Mouse (Mus musculus): ENCODE measurements around the gene Nanos1.

The Nanos1 gene

DNA sequence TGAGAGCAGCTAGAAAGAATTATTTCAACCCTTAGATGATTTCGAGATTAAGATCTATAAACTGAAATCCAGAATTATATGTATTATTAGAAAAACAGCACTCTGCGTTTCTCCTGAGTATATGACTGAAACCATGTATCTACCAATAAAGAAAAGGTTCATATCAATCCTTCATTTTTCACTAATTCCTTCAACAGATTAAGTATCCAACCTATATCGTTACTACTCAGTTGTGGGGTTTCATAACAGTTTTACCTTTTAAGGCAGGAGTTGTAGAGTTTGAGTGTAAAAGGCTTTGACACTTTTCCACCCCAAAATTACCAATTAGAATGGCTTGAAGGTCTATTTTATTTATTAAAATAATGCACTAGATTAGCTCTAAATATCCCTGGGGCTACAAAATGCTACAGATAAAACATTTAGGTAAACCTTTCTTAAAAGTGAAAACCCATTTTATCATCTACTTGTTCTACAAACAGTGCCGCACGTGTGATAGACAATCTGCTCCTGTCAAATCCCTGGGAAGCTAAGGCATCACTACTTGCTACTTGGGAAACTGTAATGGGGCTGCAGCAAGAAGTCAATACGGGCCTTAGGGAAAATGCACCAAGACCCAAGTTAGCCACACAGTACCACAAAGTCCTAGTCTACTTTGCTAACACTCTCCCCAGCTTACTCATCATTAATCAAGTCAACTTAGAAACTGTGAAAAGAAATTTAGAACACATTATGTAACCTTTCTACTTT, 32.6 kb downstream of the Nanos1 start:
- no peak for DNase-seq (ENCODE audit: extremely low spot score, low spot score)

- no peak for DNase-seq (ENCODE audit: extremely low spot score, low spot score)
These were observed 33.7 kb downstream of the Nanos1 start for GRCm38 (mm10) chr19:60789452-60789851.

- DNase-seq (ENCODE audit: extremely low spot score, low spot score) = peak; percentile 69
These were observed 34.2 kb downstream of the Nanos1 start for GRCm38 (mm10) chr19:60789919-60790506.

DNA sequence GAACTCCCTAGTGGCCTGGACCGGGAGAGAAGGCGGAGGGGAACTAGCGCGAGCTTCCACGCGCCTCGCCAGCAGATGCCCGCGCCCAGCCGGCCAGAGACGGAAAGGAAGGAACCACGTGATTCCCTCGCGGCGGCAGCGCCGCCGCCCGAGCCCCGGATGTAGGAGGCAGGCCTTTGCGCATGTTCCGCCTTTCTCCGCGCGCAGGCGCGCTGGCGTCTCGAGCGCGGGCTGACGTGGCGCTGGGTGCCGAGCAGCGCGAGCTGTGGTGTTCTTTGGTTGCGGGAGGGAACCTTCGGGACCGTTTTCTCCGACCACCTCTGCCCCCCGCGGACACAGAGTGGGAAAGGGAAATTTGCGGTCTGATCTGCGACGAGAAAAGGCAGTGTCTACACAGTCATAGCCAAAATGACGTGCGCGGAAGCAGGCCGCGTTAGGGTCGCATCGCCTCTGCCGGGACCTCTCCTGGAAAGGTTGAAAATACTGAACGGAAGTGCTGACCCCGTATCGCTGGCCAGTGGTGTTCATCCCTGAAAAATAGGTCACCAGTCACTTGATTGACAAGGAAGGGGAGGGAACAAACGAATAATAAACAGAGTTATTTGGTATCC, 34.9 kb downstream of the Nanos1 start, which contains the start of gene Eif3a:
Gene Eif3a, minus strand, starts transcription at position 108 of the 611 bp plus-strand sequence.
- peak; percentile 96 for DNase-seq (ENCODE audit: extremely low spot score, low spot score)

DNA sequence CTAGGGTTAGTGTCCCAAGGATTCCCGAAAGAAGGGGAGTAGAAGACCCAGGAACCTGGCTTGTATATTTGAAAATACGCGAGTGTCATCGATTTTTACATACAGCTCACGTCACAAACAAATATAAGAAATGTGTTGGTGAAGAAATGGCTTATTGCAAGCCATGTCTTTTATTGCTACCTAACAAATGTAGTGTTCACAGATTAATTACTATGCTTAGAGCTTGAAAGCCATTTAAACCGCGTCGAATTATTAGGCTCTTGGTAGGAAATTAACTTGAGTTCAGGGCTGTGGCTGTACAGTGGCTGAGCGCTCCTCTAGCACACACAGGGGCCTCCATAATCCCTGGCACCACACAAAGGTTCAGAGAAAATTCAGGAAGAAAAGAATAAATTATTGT, 35.4 kb downstream of the Nanos1 start:
- DNase-seq (ENCODE audit: extremely low spot score, low spot score) = no peak

- no peak for DNase-seq (ENCODE audit: extremely low spot score, low spot score)
These were observed 37.5 kb downstream of the Nanos1 start for GRCm38 (mm10) chr19:60793170-60793707.

- DNase-seq (ENCODE audit: extremely low spot score, low spot score) = no peak
These were observed 39.5 kb downstream of the Nanos1 start for GRCm38 (mm10) chr19:60795244-60795643.

DNA sequence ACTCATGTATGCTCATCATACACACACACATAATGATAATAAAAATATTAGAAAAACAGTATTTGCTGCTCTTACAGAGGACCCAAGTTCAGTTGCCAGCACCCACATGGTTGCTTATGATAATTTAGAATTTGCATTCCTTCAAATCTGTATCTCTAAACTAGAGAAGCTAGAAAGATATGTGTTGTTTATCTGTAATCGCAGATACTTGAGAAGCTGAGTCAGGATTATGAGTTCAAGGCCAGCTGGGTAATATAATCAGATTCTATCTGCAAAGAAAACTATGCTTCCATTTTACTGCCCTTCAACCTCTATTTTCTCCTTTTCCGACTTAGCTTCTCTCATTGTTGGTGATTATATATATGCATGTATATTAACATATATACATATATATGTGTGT, 41.6 kb downstream of the Nanos1 start:
- DNase-seq (ENCODE audit: extremely low spot score, low spot score) = no peak

DNA sequence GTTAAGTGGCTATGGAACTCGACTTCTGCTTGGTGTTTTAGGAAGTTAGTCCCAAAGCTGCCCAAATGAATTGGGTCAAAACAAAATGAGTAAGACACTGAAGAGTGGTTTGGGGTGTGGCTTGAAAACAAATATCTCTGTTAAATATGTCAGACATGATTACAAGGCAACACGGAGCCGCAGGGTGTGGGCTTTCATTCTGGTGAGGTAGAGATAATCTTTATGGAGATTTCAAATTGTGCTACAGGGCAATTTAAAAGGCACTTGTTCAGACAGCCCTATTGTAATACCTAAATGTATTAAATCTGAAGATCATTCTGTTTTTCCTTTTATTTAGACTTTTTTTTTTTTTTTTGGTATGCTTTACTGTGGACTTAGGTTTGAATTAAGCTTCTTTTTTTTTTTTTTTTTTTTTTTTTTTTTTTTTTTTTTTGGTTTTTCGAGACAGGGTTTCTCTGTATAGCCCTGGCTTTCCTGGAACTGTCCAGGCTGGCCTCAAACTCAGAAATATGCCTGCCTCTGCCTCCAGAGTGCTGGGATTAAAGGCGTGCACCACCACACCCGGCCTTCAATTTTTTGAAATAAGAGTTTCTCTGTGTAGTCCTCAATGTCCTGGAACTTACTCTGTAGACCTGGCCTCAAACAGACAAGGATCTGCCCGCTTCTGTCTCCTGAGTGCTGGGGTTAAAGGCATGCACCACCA, 44.2 kb downstream of the Nanos1 start:
- DNase-seq (ENCODE audit: extremely low spot score, low spot score) = no peak

- no peak for DNase-seq (ENCODE audit: extremely low spot score, low spot score)
These were observed 49.1 kb downstream of the Nanos1 start for GRCm38 (mm10) chr19:60804903-60805302.

Measured in neural tube, embryonic 10.5 days (tissue).